Comparison of ENCODE assay signal across 17 mouse cellular contexts in genomic region chr5:67155582-67155981, GRCm38 (mm10). TPM values are rescaled to one million over a fixed set of nuclear protein-coding genes. Genes with fewer than 3 reads are reported as not detected.
DNase-seq lines count a peak whose midpoint lies in the region; ATAC-seq lines count a peak whose summit lies in the region.
"Had no signal": no experiment of that assay in that cellular context is flagged by ENCODE, and none has a peak within 500 bp of the region (broad histone marks: within the 10 kb centered on the region; RNA-seq: fewer than 3 reads in every experiment).

No protein-coding gene starts in this region.

- no peaks in the 10 kb centered on the region for H3K27me3 ChIP-seq in liver, embryonic 16.5 days (ENCODE audit: control insufficient read depth, insufficient read depth, low read depth, low read length)
- H3K27me3 ChIP-seq: embryonic facial prominence, embryonic 12.5 days; forebrain, embryonic 15.5 days had no signal

- H3K4me1 ChIP-seq in liver, embryonic 16.5 days (ENCODE audit: control insufficient read depth, low read depth, low read length) = no peaks in the 10 kb centered on the region
- H3K4me1 ChIP-seq: embryonic facial prominence, embryonic 12.5 days; forebrain, embryonic 15.5 days had no signal

- no peak overlapping the region for H3K9ac ChIP-seq in liver, embryonic 16.5 days (ENCODE audit: low read depth, low read length)
- H3K9ac ChIP-seq: embryonic facial prominence, embryonic 12.5 days; forebrain, embryonic 15.5 days; heart, embryonic 13.5 days; hindbrain, embryonic 14.5 days had no signal

- intact Hi-C loops in left cerebral cortex, postnatal 36 days (cut with DNase I) = no loop called here
- intact Hi-C loops in heart, postnatal 14 days (cut with DNase I) = no loop called here

- DNase-seq in 416B (ENCODE audit: low read depth) (peak; percentile 57), R1 (ENCODE audit: low read depth, low spot score) (peak; percentile 89)
- DNase-seq in induced T-regulatory cell, adult 2 months (ENCODE audit: low read depth) = peak; percentile 10
- DNase-seq in testis, postnatal 10 days (ENCODE audit: low spot score) = no peak
- DNase-seq in neural tube, embryonic 10.5 days (ENCODE audit: extremely low spot score, low spot score) = no peak
- DNase-seq in left cerebral cortex, postnatal 36 days (ENCODE audit: low spot score in 2 of 2) = no peak
- no peak for DNase-seq in heart, postnatal 14 days
- DNase-seq: cerebellum, adult 9-10 months; gastrocnemius, postnatal 10 days; layer of hippocampus, postnatal 36 days; lung, adult 18-20 months had no signal

- ATAC-seq in liver, embryonic 16.5 days (ENCODE audit: low read depth) = peak; percentile 64
- ATAC-seq: forebrain, embryonic 15.5 days had no signal

- no peak overlapping the region for H3K4me3 ChIP-seq in liver, embryonic 16.5 days (ENCODE audit: low read depth, low read length)
- H3K4me3 ChIP-seq: embryonic facial prominence, embryonic 12.5 days; forebrain, embryonic 15.5 days; heart, embryonic 13.5 days had no signal

- H3K4me2 ChIP-seq in liver, embryonic 16.5 days (ENCODE audit: low read depth, low read length) = no peak overlapping the region
- H3K4me2 ChIP-seq: embryonic facial prominence, embryonic 12.5 days; forebrain, embryonic 15.5 days; heart, embryonic 13.5 days; hindbrain, embryonic 14.5 days had no signal

- H3K27ac ChIP-seq in liver, embryonic 16.5 days (ENCODE audit: low read length) = no peak overlapping the region
- H3K27ac ChIP-seq: embryonic facial prominence, embryonic 12.5 days; forebrain, embryonic 15.5 days; heart, embryonic 13.5 days; hindbrain, embryonic 14.5 days; kidney, postnatal 0 days had no signal

- no peaks in the 10 kb centered on the region for H3K9me3 ChIP-seq in liver, embryonic 16.5 days (replicated peaks; ENCODE audit: control insufficient read depth, low read length)
- H3K9me3 ChIP-seq: embryonic facial prominence, embryonic 12.5 days; forebrain, embryonic 15.5 days; heart, embryonic 13.5 days had no signal

- no peaks in the 10 kb centered on the region for H3K36me3 ChIP-seq in liver, embryonic 16.5 days (ENCODE audit: control insufficient read depth, insufficient read depth)
- H3K36me3 ChIP-seq: embryonic facial prominence, embryonic 12.5 days; forebrain, embryonic 15.5 days; heart, embryonic 13.5 days had no signal

RNA-seq across cellular contexts. Expression of gene Phox2b, which starts 56.5 kb away (rescaled TPM):
- polyA plus RNA-seq in liver, embryonic 16.5 days (2015; fragmentation: Nextera tagmentation; extraction: Ambion mirVana) = 0.02 and 0.08 TPM in 2 replicates
- total RNA-seq in left cerebral cortex, postnatal 36 days (2021) = not detected
- total RNA-seq in heart, postnatal 14 days (2021) = not detected
- total RNA-seq: gastrocnemius, postnatal 10 days; layer of hippocampus, postnatal 36 days had no signal
- polyA plus RNA-seq: forebrain, embryonic 15.5 days had no signal

Comparison
In these comparisons a context has a peak if more than half of its experiments do, and no peak if none do; other contexts are left out.
1. DNase-seq: peak in 416B (single experiment), R1 (single experiment) and induced T-regulatory cell, adult 2 months (single experiment); none in testis, postnatal 10 days (single experiment), neural tube, embryonic 10.5 days (single experiment), left cerebral cortex, postnatal 36 days (0 of 2) and heart, postnatal 14 days (0 of 2).